Mouse (Mus musculus) embryonic fibroblast, embryonic 13.5 days (primary cell): ENCODE data around the gene Cntnap2. TPM values are rescaled to one million over a fixed set of nuclear protein-coding genes. Genes with fewer than 3 reads are reported as not detected.
"Not testable (repeated sequence)": the region's sequence is repeated elsewhere in the genome, so short reads cannot be mapped to it uniquely, and the experiment has no call there.

Experiments used
- H3K27ac ChIP-seq: 2 replicates; pipeline ENCODE4 v1.5.1; 2012; ENCODE audit warnings: low read length, control low read depth, inconsistent platforms; ENCODE audit not compliant: insufficient read depth
- H3K4me1 ChIP-seq: 2 replicates; pipeline ENCODE4 v1.6.1; 2011; ENCODE audit warnings: low read length; ENCODE audit not compliant: control insufficient read depth, insufficient read depth
- H3K4me3 ChIP-seq: 2 replicates; pipeline ENCODE4 v1.5.1; 2011; ENCODE audit warnings: mild to moderate bottlenecking, control low read depth, low read length; ENCODE audit not compliant: insufficient read depth
- CTCF ChIP-seq: IDR thresholded peaks from 2 replicates; pipeline ENCODE4 v1.5.1; 2011; ENCODE audit warnings: mild to moderate bottlenecking, control low read depth, low read length, moderate library complexity, borderline replicate concordance; ENCODE audit not compliant: insufficient read depth
- POLR2A ChIP-seq: IDR thresholded peaks from 2 replicates; pipeline ENCODE4 v1.6.1; 2011; ENCODE audit warnings: low read depth, mild to moderate bottlenecking, control low read depth, low read length, moderate library complexity
- polyA plus RNA-seq: library from polyadenylated mRNA; stranded (reverse); fragments of >200 nt; gene quantifications from 2 replicates; pipeline ENCODE4 v1.2.4, GENCODE M21; 2011; ENCODE audit warnings: low read depth; ENCODE audit not compliant: missing spikeins, insufficient read length

The Cntnap2 gene
- polyA plus RNA-seq, 1 experiment, result 0.09 TPM

GRCm38 (mm10) chr6:47182252-47182651 is 2123.1 kb downstream of the Cntnap2 start:
- no peak for TF ChIP-seq POLR2A
- no peak for TF ChIP-seq CTCF
- H3K4me3 ChIP-seq, result no peak overlapping the region

GRCm38 (mm10) chr6:47182756-47183155 is 2123.6 kb downstream of the Cntnap2 start:
- TF ChIP-seq CTCF, result no peak
- TF ChIP-seq POLR2A, result no peak

More at GRCm38 (mm10) chr6:47182252-47182651, 2123.1 kb downstream of the Cntnap2 start:
- H3K27ac ChIP-seq, result no peak overlapping the region
- H3K4me1 ChIP-seq, result peaks cover 4% of the 10 kb centered on the region; the same call in 1 of the 2 replicates

GRCm38 (mm10) chr6:47183850-47184249 is 2124.7 kb downstream of the Cntnap2 start:
- not testable (repeated sequence) for H3K27ac ChIP-seq, H3K4me1 ChIP-seq, H3K4me3 ChIP-seq

More at GRCm38 (mm10) chr6:47182756-47183155, 2123.6 kb downstream of the Cntnap2 start:
- peaks cover 4% of the 10 kb centered on the region; the same call in 1 of the 2 replicates for H3K4me1 ChIP-seq
- H3K27ac ChIP-seq, result no peak overlapping the region
- H3K4me3 ChIP-seq, result no peak overlapping the region

GRCm38 (mm10) chr6:47188193-47188592 is 2129.0 kb downstream of the Cntnap2 start:
- TF ChIP-seq CTCF, result no peak
- no peak for TF ChIP-seq POLR2A
- no peak overlapping the region for H3K27ac ChIP-seq
- peaks cover 4% of the 10 kb centered on the region; the same call in 1 of the 2 replicates for H3K4me1 ChIP-seq

GRCm38 (mm10) chr6:47188596-47188995 is 2129.4 kb downstream of the Cntnap2 start:
- not testable (repeated sequence) for H3K27ac ChIP-seq, H3K4me3 ChIP-seq, H3K4me1 ChIP-seq

More at GRCm38 (mm10) chr6:47188193-47188592, 2129.0 kb downstream of the Cntnap2 start:
- no peak overlapping the region for H3K4me3 ChIP-seq

GRCm38 (mm10) chr6:47190282-47190681 is 2131.1 kb downstream of the Cntnap2 start:
- TF ChIP-seq CTCF (no peak), POLR2A (no peak)
- Histone ChIP-seq H3K4me3 (no peak overlapping the region), H3K27ac (no peak overlapping the region), H3K4me1 (no peaks in the 10 kb centered on the region)

- H3K27ac ChIP-seq, result no peak overlapping the region
- no peak overlapping the region for H3K4me3 ChIP-seq
- no peaks in the 10 kb centered on the region for H3K4me1 ChIP-seq
- TF ChIP-seq CTCF (peak; percentile 45; the same call in 1 of the 2 replicates), POLR2A (no peak)
Observed at GRCm38 (mm10) chr6:47191277-47191800, 2132.2 kb downstream of the Cntnap2 start.

- no peaks in the 10 kb centered on the region for H3K4me1 ChIP-seq
- no peak overlapping the region for H3K4me3 ChIP-seq
- no peak overlapping the region for H3K27ac ChIP-seq
- TF ChIP-seq CTCF (no peak), POLR2A (no peak)
Observed at GRCm38 (mm10) chr6:47191940-47192339, 2132.8 kb downstream of the Cntnap2 start.

GRCm38 (mm10) chr6:47192478-47192877 is 2133.3 kb downstream of the Cntnap2 start:
- no peaks in the 10 kb centered on the region for H3K4me1 ChIP-seq
- no peak overlapping the region for H3K4me3 ChIP-seq
- H3K27ac ChIP-seq, result no peak overlapping the region
- TF ChIP-seq POLR2A, result no peak
- TF ChIP-seq CTCF, result no peak

- TF ChIP-seq CTCF (no peak), POLR2A (no peak)
- H3K4me1 ChIP-seq, result no peaks in the 10 kb centered on the region
- H3K27ac ChIP-seq, result no peak overlapping the region
- H3K4me3 ChIP-seq, result no peak overlapping the region
Observed at GRCm38 (mm10) chr6:47197570-47197969, 2138.4 kb downstream of the Cntnap2 start.

GRCm38 (mm10) chr6:47200671-47201070 is 2141.5 kb downstream of the Cntnap2 start:
- no peak for TF ChIP-seq POLR2A
- no peak for TF ChIP-seq CTCF
- H3K27ac ChIP-seq, result no peak overlapping the region
- no peaks in the 10 kb centered on the region for H3K4me1 ChIP-seq
- H3K4me3 ChIP-seq, result no peak overlapping the region
